Mouse (Mus musculus): Measurements from ENCODE around the gene Slc7a5. TPM values are rescaled to one million over a fixed set of nuclear protein-coding genes. Genes with fewer than 3 reads are reported as not detected.
A peak's percentile ranks its signal among the peaks of the same experiment; 100 is the strongest.

Gene Slc7a5
- 19.8 and 20.0 TPM in 2 replicates for polyA plus RNA-seq (2015; fragmentation: Nextera tagmentation; extraction: Ambion mirVana)

DNA sequence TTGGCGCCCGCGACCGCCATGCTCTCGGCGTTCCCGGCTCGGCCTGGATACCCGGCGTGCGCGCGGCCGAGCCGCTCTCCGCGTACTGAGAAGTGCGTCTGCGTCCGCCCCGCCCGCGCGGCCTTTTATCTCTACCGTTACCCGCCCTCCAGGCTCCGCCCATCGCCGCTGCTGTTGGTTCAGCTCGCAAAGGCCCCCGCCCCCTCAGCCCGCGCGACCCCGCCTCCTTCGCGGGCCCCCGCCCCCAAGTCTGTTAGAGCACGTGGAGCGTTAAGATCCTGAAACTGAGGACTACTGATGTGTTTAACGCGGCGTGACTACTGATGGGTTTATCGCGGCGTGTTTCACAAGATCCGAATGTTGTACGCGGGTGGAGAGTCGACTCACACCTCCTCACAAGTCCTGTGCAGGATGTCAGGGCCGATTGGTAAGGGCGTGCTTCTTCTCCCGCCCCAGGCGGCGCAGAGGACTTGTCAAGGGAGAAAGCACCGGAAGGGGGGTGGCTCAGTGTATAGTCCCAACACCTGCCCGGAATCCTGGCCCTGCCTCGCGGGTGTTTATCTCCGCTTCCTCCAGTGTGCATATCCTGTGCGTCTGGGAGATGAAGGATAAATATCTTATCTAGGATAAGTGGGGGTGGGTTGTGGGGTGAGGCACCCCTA lies at the start of gene Slc7a5:
TSS of gene Slc7a5 (minus strand) at position 108 of the 662 bp plus-strand sequence.
- H3K4me3 ChIP-seq (replicated peaks; ENCODE audit: low read length) = peak within 1 kb of the TSS; percentile 76
- peak within 1 kb of the TSS; percentile 72 for H3K4me2 ChIP-seq (ENCODE audit: low read depth, low read length)
- H3K9me3 ChIP-seq (replicated peaks; ENCODE audit: control insufficient read depth, low read length) = no peaks in the 10 kb centered on the region
- ATAC-seq (ENCODE audit: insufficient read depth, low FRiP score) = peak; percentile 94
- peaks cover 24% of the 10 kb centered on the region for H3K4me1 ChIP-seq (ENCODE audit: control insufficient read depth, insufficient read depth, low read length)
- H3K27me3 ChIP-seq (ENCODE audit: control insufficient read depth, insufficient read depth, low read length) = no peaks in the 10 kb centered on the region
- H3K9ac ChIP-seq (ENCODE audit: low read length) = peak within 1 kb of the TSS; percentile 77
- H3K27ac ChIP-seq (ENCODE audit: low read length) = no peak within 1 kb of the TSS
- H3K36me3 ChIP-seq (ENCODE audit: control insufficient read depth, insufficient read depth, low read length) = no peaks in the 10 kb centered on the region
- under 1% methylated on average over 61 of the region's 61 CpGs for WGBS

DNA sequence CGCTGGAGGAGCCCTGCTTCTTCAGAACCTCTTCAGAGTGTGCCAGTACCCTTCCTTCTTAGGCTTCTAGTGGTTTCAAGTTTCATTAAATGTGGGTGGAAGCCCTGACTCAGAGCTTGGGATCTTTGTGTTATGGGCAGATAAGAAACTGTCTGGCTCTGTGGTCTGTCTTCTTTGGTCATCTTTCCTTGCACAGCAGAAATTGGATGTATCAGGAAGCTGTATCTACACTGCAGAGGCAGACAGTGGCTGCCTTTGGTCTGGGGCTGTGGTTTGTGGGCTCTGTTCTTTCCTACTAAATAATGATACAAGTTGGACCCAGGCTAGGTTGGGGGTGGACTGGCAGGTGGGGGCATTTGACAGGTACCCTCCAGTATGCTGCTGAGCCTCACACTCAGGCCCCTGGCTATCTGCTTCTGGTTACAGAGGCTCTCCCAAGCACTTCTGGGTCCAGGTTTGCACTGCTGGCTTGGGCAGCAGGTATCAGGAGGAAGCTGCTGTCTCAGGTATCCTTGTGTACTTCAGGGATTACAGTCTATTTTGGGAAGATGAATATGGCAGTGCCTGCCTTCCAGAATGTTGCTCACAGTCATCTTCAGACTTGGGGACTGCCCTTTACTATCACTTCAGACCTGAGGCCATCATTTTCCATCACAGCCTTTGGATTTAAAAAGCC lies 48.5 kb upstream of the Slc7a5 start:
- no peak overlapping the region for H3K4me3 ChIP-seq (replicated peaks; ENCODE audit: low read length)
- WGBS = 53% methylated on average over 1 of the region's 1 CpGs

GRCm38 (mm10) chr8:121954981-121955555 lies 47.6 kb upstream of the Slc7a5 start:
- no peak overlapping the region for H3K4me3 ChIP-seq (replicated peaks; ENCODE audit: low read length)
- no peak overlapping the region for H3K4me2 ChIP-seq (ENCODE audit: low read depth, low read length)
- no peaks in the 10 kb centered on the region for H3K27me3 ChIP-seq (ENCODE audit: control insufficient read depth, insufficient read depth, low read length)
- H3K27ac ChIP-seq (ENCODE audit: low read length) = peak overlapping the region; percentile 10; the same call in 1 of the 2 replicates
- H3K9ac ChIP-seq (ENCODE audit: low read length) = no peak overlapping the region
- peaks cover 27% of the 10 kb centered on the region for H3K4me1 ChIP-seq (ENCODE audit: control insufficient read depth, insufficient read depth, low read length)
- WGBS = 65% methylated on average over 10 of the region's 10 CpGs
- H3K36me3 ChIP-seq (ENCODE audit: control insufficient read depth, insufficient read depth, low read length) = no peaks in the 10 kb centered on the region
- ATAC-seq (ENCODE audit: insufficient read depth, low FRiP score) = no peak
- H3K9me3 ChIP-seq (replicated peaks; ENCODE audit: control insufficient read depth, low read length) = no peaks in the 10 kb centered on the region

More for the DNA sequence above, 48.5 kb upstream of the Slc7a5 start:
- no peaks in the 10 kb centered on the region for H3K27me3 ChIP-seq (ENCODE audit: control insufficient read depth, insufficient read depth, low read length)
- H3K4me2 ChIP-seq (ENCODE audit: low read depth, low read length) = no peak overlapping the region
- H3K9me3 ChIP-seq (replicated peaks; ENCODE audit: control insufficient read depth, low read length) = no peaks in the 10 kb centered on the region
- ATAC-seq (ENCODE audit: insufficient read depth, low FRiP score) = no peak
- H3K9ac ChIP-seq (ENCODE audit: low read length) = no peak overlapping the region
- peaks cover 27% of the 10 kb centered on the region for H3K4me1 ChIP-seq (ENCODE audit: control insufficient read depth, insufficient read depth, low read length)
- H3K27ac ChIP-seq (ENCODE audit: low read length) = no peak overlapping the region
- H3K36me3 ChIP-seq (ENCODE audit: control insufficient read depth, insufficient read depth, low read length) = no peaks in the 10 kb centered on the region

DNA sequence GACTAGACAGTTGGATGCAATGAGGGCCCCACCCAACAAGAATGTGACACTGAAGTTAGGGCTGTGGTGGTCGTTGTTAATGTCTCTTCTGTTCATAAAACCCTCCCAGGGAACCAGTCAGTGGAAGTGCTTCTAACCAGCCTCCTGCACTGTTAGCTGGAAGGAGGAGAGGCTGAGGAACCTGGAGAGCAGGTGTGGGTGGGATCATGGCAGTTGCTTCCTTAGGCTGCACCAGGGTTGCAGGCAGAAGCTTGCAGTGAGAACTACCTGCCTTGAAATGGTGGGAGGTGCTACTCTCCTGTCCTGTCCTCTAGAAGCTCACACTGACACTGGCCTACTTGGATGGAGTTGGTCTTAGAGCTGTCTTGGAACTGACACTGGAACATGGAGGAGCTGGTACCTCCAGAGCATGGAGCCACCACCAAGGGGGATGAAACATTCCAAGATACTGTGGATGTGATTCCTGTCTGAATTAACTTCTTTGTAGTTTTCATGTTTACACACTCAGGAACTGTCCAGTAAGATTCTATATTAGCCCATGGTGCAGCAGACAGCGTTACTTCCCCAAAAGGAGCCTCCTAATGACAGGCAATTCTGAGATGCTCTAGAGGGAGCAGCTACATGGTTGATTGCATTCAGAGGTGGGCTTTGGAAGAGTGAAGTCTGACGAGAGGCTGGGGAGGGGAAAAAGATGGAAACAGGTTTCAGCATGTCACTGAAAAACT lies 46.5 kb upstream of the Slc7a5 start:
- peaks cover 33% of the 10 kb centered on the region for H3K4me1 ChIP-seq (ENCODE audit: control insufficient read depth, insufficient read depth, low read length)
- H3K9ac ChIP-seq (ENCODE audit: low read length) = no peak overlapping the region
- H3K9me3 ChIP-seq (replicated peaks; ENCODE audit: control insufficient read depth, low read length) = no peaks in the 10 kb centered on the region
- WGBS = 56% methylated on average over 3 of the region's 3 CpGs
- no peak overlapping the region; the same call in 1 of the 2 replicates for H3K27ac ChIP-seq (ENCODE audit: low read length)
- H3K4me3 ChIP-seq (replicated peaks; ENCODE audit: low read length) = no peak overlapping the region
- no peaks in the 10 kb centered on the region for H3K36me3 ChIP-seq (ENCODE audit: control insufficient read depth, insufficient read depth, low read length)
- H3K4me2 ChIP-seq (ENCODE audit: low read depth, low read length) = no peak overlapping the region
- H3K27me3 ChIP-seq (ENCODE audit: control insufficient read depth, insufficient read depth, low read length) = no peaks in the 10 kb centered on the region
- ATAC-seq (ENCODE audit: insufficient read depth, low FRiP score) = no peak

DNA sequence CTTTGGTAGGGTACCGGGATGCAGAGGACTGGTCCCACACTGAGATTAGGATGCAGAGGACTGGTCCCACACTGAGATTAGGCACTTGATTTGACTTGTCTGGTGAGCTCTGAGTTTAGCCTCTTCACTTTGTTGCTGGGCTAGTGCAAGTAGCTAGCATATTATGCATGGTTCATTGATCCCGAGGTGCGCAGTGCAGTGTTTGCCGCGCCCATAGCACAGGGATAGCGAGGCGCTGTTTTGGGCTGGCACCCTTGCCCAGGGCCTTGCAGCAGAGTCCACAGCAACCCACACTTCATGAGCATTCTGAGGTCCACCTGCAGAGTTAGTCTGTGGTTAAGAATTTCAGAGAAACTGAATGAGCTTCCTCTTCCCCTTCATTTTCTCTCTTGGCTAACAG lies 45.3 kb upstream of the Slc7a5 start:
- 87% methylated on average over 7 of the region's 7 CpGs for WGBS
- no peak overlapping the region for H3K4me3 ChIP-seq (replicated peaks; ENCODE audit: low read length)
- no peaks in the 10 kb centered on the region for H3K9me3 ChIP-seq (replicated peaks; ENCODE audit: control insufficient read depth, low read length)
- no peak overlapping the region for H3K9ac ChIP-seq (ENCODE audit: low read length)
- no peak for ATAC-seq (ENCODE audit: insufficient read depth, low FRiP score)
- H3K4me2 ChIP-seq (ENCODE audit: low read depth, low read length) = peak overlapping the region; percentile 92; the same call in 1 of the 2 replicates
- peaks cover 42% of the 10 kb centered on the region for H3K4me1 ChIP-seq (ENCODE audit: control insufficient read depth, insufficient read depth, low read length)
- no peaks in the 10 kb centered on the region for H3K36me3 ChIP-seq (ENCODE audit: control insufficient read depth, insufficient read depth, low read length)
- no peak overlapping the region for H3K27ac ChIP-seq (ENCODE audit: low read length)
- no peaks in the 10 kb centered on the region for H3K27me3 ChIP-seq (ENCODE audit: control insufficient read depth, insufficient read depth, low read length)

DNA sequence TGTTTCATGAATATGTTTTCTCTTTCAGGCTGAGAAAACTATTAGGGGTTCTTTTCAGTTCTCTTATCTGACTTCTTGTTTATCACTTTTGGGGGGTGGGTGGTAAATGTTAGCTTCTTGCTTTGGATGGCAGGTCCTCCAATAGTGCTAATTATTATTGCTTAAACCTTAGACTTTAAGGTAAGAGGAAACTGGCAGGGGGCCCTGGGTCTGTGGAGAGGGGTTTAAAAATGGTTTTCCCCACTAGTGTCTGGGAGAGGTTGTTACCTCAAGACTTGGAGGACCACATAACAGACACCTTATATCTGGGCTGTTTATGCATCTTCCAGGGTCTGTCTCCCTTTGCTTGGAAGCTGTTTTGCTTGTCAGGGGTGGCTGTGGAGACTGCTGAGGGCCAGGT lies 44.6 kb upstream of the Slc7a5 start:
- H3K36me3 ChIP-seq (ENCODE audit: control insufficient read depth, insufficient read depth, low read length) = no peaks in the 10 kb centered on the region
- peak overlapping the region; percentile 11; the same call in 1 of the 2 replicates for H3K9ac ChIP-seq (ENCODE audit: low read length)
- no peak overlapping the region for H3K27ac ChIP-seq (ENCODE audit: low read length)
- peak overlapping the region; percentile 92 for H3K4me2 ChIP-seq (ENCODE audit: low read depth, low read length)
- no peaks in the 10 kb centered on the region for H3K9me3 ChIP-seq (replicated peaks; ENCODE audit: control insufficient read depth, low read length)
- ATAC-seq (ENCODE audit: insufficient read depth, low FRiP score) = no peak
- no peaks in the 10 kb centered on the region for H3K27me3 ChIP-seq (ENCODE audit: control insufficient read depth, insufficient read depth, low read length)
- H3K4me1 ChIP-seq (ENCODE audit: control insufficient read depth, insufficient read depth, low read length) = peaks cover 47% of the 10 kb centered on the region
- H3K4me3 ChIP-seq (replicated peaks; ENCODE audit: low read length) = peak overlapping the region; percentile 89; the same call in 1 of the 2 replicates

- H3K4me1 ChIP-seq (ENCODE audit: control insufficient read depth, insufficient read depth, low read length) = peaks cover 50% of the 10 kb centered on the region
- peak overlapping the region; percentile 96 for H3K27ac ChIP-seq (ENCODE audit: low read length)
- no peaks in the 10 kb centered on the region for H3K27me3 ChIP-seq (ENCODE audit: control insufficient read depth, insufficient read depth, low read length)
- H3K36me3 ChIP-seq (ENCODE audit: control insufficient read depth, insufficient read depth, low read length) = no peaks in the 10 kb centered on the region
- WGBS = 16% methylated on average over 7 of the region's 7 CpGs
- peak overlapping the region; percentile 99 for H3K9ac ChIP-seq (ENCODE audit: low read length)
- H3K4me2 ChIP-seq (ENCODE audit: low read depth, low read length) = peak overlapping the region; percentile 92
- H3K4me3 ChIP-seq (replicated peaks; ENCODE audit: low read length) = peak overlapping the region; percentile 89
- no peaks in the 10 kb centered on the region for H3K9me3 ChIP-seq (replicated peaks; ENCODE audit: control insufficient read depth, low read length)
- no peak for ATAC-seq (ENCODE audit: insufficient read depth, low FRiP score)
These were observed 44.1 kb upstream of the Slc7a5 start for GRCm38 (mm10) chr8:121951656-121952009.

GRCm38 (mm10) chr8:121950749-121951655 lies 43.5 kb upstream of the Slc7a5 start:
- Histone ChIP-seq H3K4me1 (ENCODE audit: control insufficient read depth, insufficient read depth, low read length) (peaks cover 50% of the 10 kb centered on the region), H3K4me3 (replicated peaks; ENCODE audit: low read length) (peak overlapping the region; percentile 89), H3K9me3 (replicated peaks; ENCODE audit: control insufficient read depth, low read length) (no peaks in the 10 kb centered on the region), H3K4me2 (ENCODE audit: low read depth, low read length) (peak overlapping the region; percentile 92), H3K27me3 (ENCODE audit: control insufficient read depth, insufficient read depth, low read length) (no peaks in the 10 kb centered on the region), H3K36me3 (ENCODE audit: control insufficient read depth, insufficient read depth, low read length) (no peaks in the 10 kb centered on the region), H3K27ac (ENCODE audit: low read length) (peak overlapping the region; percentile 96), H3K9ac (ENCODE audit: low read length) (peak overlapping the region; percentile 99)
- no peak for ATAC-seq (ENCODE audit: insufficient read depth, low FRiP score)
- WGBS = under 1% methylated on average over 90 of the region's 97 CpGs

Measured in stomach, embryonic 16.5 days (tissue).